Comparison of ENCODE assay signal across 23 mouse cellular contexts in the genomic region with DNA sequence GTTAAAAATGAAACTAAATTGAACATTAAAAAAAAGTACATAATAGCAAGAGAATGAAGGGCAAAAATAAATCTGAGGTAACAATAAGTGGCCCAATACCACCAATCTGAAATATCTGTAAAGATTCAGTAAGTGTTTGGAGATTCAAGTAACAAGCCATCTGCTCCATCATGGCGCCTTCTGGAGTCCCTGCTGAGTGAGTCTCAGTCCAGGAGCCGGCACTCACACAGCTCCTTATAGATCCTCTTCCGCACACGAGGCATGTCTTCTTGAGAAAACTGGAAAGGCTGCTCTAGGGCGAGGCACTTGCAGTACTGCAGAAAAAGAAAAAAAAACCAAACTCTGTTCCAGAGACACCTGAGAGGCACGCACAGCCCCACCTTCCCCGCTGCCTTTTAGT. TPM values are rescaled to one million over a fixed set of nuclear protein-coding genes. Genes with fewer than 3 reads are reported as not detected.
DNase-seq lines count a peak whose midpoint lies in the region; ATAC-seq and TF ChIP-seq lines count a peak whose summit lies in the region.
"Had no signal": no experiment of that assay in that cellular context is flagged by ENCODE, and none has a peak within 500 bp of the region (broad histone marks: within the 10 kb centered on the region; RNA-seq: fewer than 3 reads in every experiment).

No protein-coding gene starts in this region.

- TF ChIP-seq POLR2A in limb, embryonic 14.5 days (IDR thresholded peaks at IDR 0.05; ENCODE audit: borderline replicate concordance, extremely low read depth, insufficient read depth, insufficient read length) = no peak

- DNase-seq in frontal cortex, postnatal 25 days (ENCODE audit: low spot score in 2 of 2) = no peak
- DNase-seq in limb, embryonic 14.5 days (ENCODE audit: low spot score) = peak; percentile 2
- DNase-seq in limb, embryonic 10.5 days (ENCODE audit: low spot score) = no peak
- DNase-seq in right cerebral cortex, postnatal 10 days (ENCODE audit: low spot score in 2 of 2) = peak; percentile 68 to 82
- DNase-seq in lung, postnatal 4 days = no peak
- DNase-seq: adrenal gland, postnatal 36 days; cerebellum, adult 18-20 months; cerebellum, postnatal 25 days; kidney, adult 9 months; kidney, postnatal 14 days; lung, embryonic 14.5 days; midbrain, embryonic 14.5 days had no signal

- peak; percentile 83 for ATAC-seq in frontal cortex, adult (ENCODE audit: low TSS enrichment)
- no peak for ATAC-seq in limb, embryonic 14.5 days (ENCODE audit: low FRiP score, low read depth)
- no peak for ATAC-seq in megakaryocyte-erythroid progenitor cell, adult 5-6 weeks (replicated peaks; ENCODE audit: low FRiP score, low TSS enrichment, poor library complexity, severe bottlenecking)
- ATAC-seq: hindbrain, postnatal 0 days; intestine, embryonic 16.5 days had no signal

- 73% methylated on average over 7 of the region's 7 CpGs for WGBS in limb, embryonic 14.5 days
- WGBS in limb, embryonic 10.5 days = 95% methylated on average over 7 of the region's 7 CpGs

- no peak overlapping the region for H3K4me2 ChIP-seq in limb, embryonic 14.5 days (replicated peaks; ENCODE audit: low read depth, low read length, severe bottlenecking)
- H3K4me2 ChIP-seq: embryonic facial prominence, embryonic 12.5 days; heart, embryonic 11.5 days; limb, embryonic 15.5 days; lung, embryonic 14.5 days had no signal

- H3K27ac ChIP-seq in limb, embryonic 14.5 days (replicated peaks; ENCODE audit: low read depth, low read length) = no peak overlapping the region
- no peak overlapping the region for H3K27ac ChIP-seq in limb, embryonic 10.5 days
- H3K27ac ChIP-seq: embryonic facial prominence, embryonic 12.5 days; hindbrain, embryonic 10.5 days; hindbrain, postnatal 0 days; limb, embryonic 15.5 days; liver, embryonic 14.5 days; stomach, postnatal 0 days had no signal

- no peaks in the 10 kb centered on the region for H3K27me3 ChIP-seq in limb, embryonic 14.5 days (ENCODE audit: control insufficient read depth, insufficient read depth, low read length)
- H3K27me3 ChIP-seq in limb, embryonic 10.5 days (ENCODE audit: low read depth, poor library complexity, severe bottlenecking) = no peaks in the 10 kb centered on the region
- H3K27me3 ChIP-seq: embryonic facial prominence, embryonic 12.5 days; limb, embryonic 15.5 days; megakaryocyte, embryonic 14.5 days had no signal

- peaks cover 74% of the 10 kb centered on the region for H3K36me3 ChIP-seq in limb, embryonic 14.5 days (ENCODE audit: control insufficient read depth, insufficient read depth, low read length)
- peaks cover 91% of the 10 kb centered on the region for H3K36me3 ChIP-seq in limb, embryonic 10.5 days

- H3K4me3 ChIP-seq in limb, embryonic 14.5 days (replicated peaks; ENCODE audit: low read length) = no peak overlapping the region
- no peak overlapping the region for H3K4me3 ChIP-seq in limb, embryonic 10.5 days
- H3K4me3 ChIP-seq: embryonic facial prominence, embryonic 12.5 days; hindbrain, embryonic 10.5 days; limb, embryonic 15.5 days; megakaryocyte, embryonic 14.5 days had no signal

- no peaks in the 10 kb centered on the region for H3K9me3 ChIP-seq in limb, embryonic 14.5 days (ENCODE audit: control insufficient read depth, low read length)
- no peaks in the 10 kb centered on the region for H3K9me3 ChIP-seq in limb, embryonic 10.5 days (replicated peaks)
- H3K9me3 ChIP-seq: embryonic facial prominence, embryonic 12.5 days; hindbrain, embryonic 10.5 days; limb, embryonic 15.5 days; megakaryocyte, embryonic 14.5 days had no signal

- H3K9ac ChIP-seq in limb, embryonic 14.5 days (ENCODE audit: low read depth, low read length, severe bottlenecking) = no peak overlapping the region
- H3K9ac ChIP-seq: embryonic facial prominence, embryonic 12.5 days; limb, embryonic 15.5 days; liver, embryonic 14.5 days; lung, embryonic 14.5 days had no signal

- H3K4me1 ChIP-seq in limb, embryonic 14.5 days (ENCODE audit: control insufficient read depth, insufficient read depth, low read length) = no peaks in the 10 kb centered on the region
- H3K4me1 ChIP-seq in limb, embryonic 10.5 days = no peaks in the 10 kb centered on the region
- H3K4me1 ChIP-seq: embryonic facial prominence, embryonic 12.5 days; hindbrain, embryonic 10.5 days; limb, embryonic 15.5 days; megakaryocyte, embryonic 14.5 days had no signal

RNA-seq across cellular contexts. Expression of a gene that starts 14.9 kb away (rescaled TPM):
- 60.0 and 124 TPM in 2 replicates for polyA plus RNA-seq in limb, embryonic 14.5 days (2012; rRNA removed)
- 104 and 115 TPM in 2 replicates for polyA plus RNA-seq in limb, embryonic 14.5 days (2014; fragmentation: Nextera tagmentation; extraction: Ambion mirVana)
- 143 and 147 TPM in 2 replicates for polyA plus RNA-seq in limb, embryonic 10.5 days (2016; fragmentation: Nextera tagmentation; extraction: Ambion mirVana)
- 47.7 and 57.6 TPM in 2 replicates for total RNA-seq in megakaryocyte-erythroid progenitor cell, adult 5-6 weeks (2014; fragmentation: Nextera tagmentation)
- total RNA-seq in megakaryocyte-erythroid progenitor cell, adult 5-6 weeks (2017) = 56.6 and 59.0 TPM in 2 replicates

RNA-seq across cellular contexts. Expression of a gene that starts 14.9 kb away (rescaled TPM):
- 55.4 and 72.1 TPM in 2 replicates for polyA plus RNA-seq in limb, embryonic 14.5 days (2012; rRNA removed)
- polyA plus RNA-seq in limb, embryonic 14.5 days (2014; fragmentation: Nextera tagmentation; extraction: Ambion mirVana) = 99.4 and 100 TPM in 2 replicates
- polyA plus RNA-seq in limb, embryonic 10.5 days (2016; fragmentation: Nextera tagmentation; extraction: Ambion mirVana) = 84.2 and 87.2 TPM in 2 replicates
- total RNA-seq in megakaryocyte-erythroid progenitor cell, adult 5-6 weeks (2014; fragmentation: Nextera tagmentation) = 35.2 and 39.0 TPM in 2 replicates
- total RNA-seq in megakaryocyte-erythroid progenitor cell, adult 5-6 weeks (2017) = 8.3 and 14.3 TPM in 2 replicates

RNA-seq across cellular contexts. Expression of a gene that starts 29.6 kb away (rescaled TPM):
- polyA plus RNA-seq in limb, embryonic 14.5 days (2012; rRNA removed) = 0.20 and 0.35 TPM in 2 replicates
- 0.32 and 0.50 TPM in 2 replicates for polyA plus RNA-seq in limb, embryonic 14.5 days (2014; fragmentation: Nextera tagmentation; extraction: Ambion mirVana)
- polyA plus RNA-seq in limb, embryonic 10.5 days (2016; fragmentation: Nextera tagmentation; extraction: Ambion mirVana) = 1.0 and 1.2 TPM in 2 replicates
- total RNA-seq in megakaryocyte-erythroid progenitor cell, adult 5-6 weeks (2014; fragmentation: Nextera tagmentation) = not detected in 2 replicates
- total RNA-seq in megakaryocyte-erythroid progenitor cell, adult 5-6 weeks (2017) = not detected in 2 replicates
- polyA plus RNA-seq: heart, embryonic 11.5 days had no signal

RNA-seq across cellular contexts. Expression of a gene that starts 39.9 kb away (rescaled TPM):
- polyA plus RNA-seq in limb, embryonic 14.5 days (2012; rRNA removed) = 17.2 and 18.6 TPM in 2 replicates
- polyA plus RNA-seq in limb, embryonic 14.5 days (2014; fragmentation: Nextera tagmentation; extraction: Ambion mirVana) = 8.9 and 9.9 TPM in 2 replicates
- polyA plus RNA-seq in limb, embryonic 10.5 days (2016; fragmentation: Nextera tagmentation; extraction: Ambion mirVana) = 20.8 and 22.1 TPM in 2 replicates
- total RNA-seq in megakaryocyte-erythroid progenitor cell, adult 5-6 weeks (2014; fragmentation: Nextera tagmentation) = 17.0 and 17.2 TPM in 2 replicates
- total RNA-seq in megakaryocyte-erythroid progenitor cell, adult 5-6 weeks (2017) = 14.8 and 17.6 TPM in 2 replicates

Comparison
In these comparisons a context has a peak if more than half of its experiments do, and no peak if none do; other contexts are left out.
1. DNase-seq: peak in limb, embryonic 14.5 days (single experiment) and right cerebral cortex, postnatal 10 days (2 of 2); none in frontal cortex, postnatal 25 days (0 of 2), limb, embryonic 10.5 days (single experiment) and lung, postnatal 4 days (0 of 2).